Mouse (Mus musculus): ENCODE measurements at regions not wholly inside any gene's neighbourhood (a gene's known extent, or its start where the extent isn't known, plus 50 kb on each side); places are given as distances from the start of the nearest gene placed in this dataset.

DNA sequence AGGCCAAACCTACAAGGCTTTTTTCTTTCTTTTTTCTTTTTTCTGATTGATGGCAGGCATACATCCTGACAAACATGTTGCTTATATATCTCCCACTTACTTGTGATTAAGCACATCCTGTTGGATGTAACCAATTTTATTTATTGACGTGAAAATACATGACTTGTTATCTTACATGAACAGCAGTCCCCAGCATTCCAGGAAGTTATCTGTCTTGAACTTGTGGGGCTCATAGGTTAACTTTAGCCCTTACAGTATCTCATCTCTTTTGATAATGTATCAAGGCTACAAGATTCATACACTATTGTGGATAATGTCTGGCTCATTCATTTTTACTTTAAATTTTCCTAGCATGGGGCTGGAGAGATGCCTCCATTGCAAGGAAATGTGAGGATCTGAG, 852.0 kb upstream of the Agtr1b start:
- intact Hi-C loops (cut with DNase I; ENCODE audit: low total_unique reads): no loop called here
- no peak for DNase-seq

DNA sequence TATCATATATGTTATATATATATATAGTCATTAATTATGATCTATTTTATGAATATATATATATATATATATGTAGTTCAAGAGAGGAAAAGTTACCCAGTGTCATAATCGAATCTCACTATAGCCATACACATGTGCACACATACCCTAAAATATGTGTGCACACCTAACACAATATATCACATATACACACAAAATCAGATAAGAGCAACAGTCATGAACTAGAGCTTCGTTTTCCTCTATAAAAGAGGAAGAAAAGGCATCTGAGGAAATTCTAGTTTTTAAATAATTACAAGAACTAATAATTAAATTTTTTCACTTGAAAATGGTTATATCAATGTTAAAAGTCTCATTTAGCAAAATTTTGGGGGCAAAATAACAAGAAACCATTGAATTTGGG, 835.3 kb upstream of the Tbl1xr1 start:
- no peak for DNase-seq
- intact Hi-C loops (cut with DNase I; ENCODE audit: low total_unique reads): no loop called here

DNA sequence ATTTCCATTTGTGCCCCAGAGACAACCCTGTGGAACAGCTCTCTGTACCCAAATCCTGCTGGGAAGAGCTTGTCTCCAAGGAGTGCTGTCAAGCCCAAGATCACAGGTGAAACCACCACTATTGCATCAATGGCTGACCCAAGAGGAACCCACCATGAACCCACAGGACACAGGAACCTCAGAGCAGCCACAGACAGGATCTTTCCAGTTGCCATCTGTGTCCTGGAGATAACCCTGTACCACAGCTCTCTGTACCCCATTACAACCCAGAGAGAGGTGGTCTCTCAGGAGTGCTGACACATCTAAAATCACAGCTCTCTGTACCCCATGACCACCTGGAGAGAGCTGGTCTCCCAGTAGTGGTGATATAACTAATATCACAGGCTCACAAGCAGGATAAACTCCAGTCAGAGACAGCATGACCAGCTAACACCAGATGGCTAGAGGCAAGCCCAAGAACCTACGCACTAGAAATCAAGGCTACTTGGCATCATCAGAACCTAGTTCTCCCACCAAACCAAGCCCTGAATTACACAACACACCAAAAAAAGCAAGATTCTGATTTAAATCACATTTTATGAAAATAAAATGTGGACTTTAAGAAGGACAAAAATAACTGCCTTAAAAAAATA, 820.2 kb upstream of the Tbl1xr1 start:
- intact Hi-C loops (cut with DNase I; ENCODE audit: low total_unique reads): no loop called here

GRCm38 (mm10) chr3:21263317-21263716, 813.1 kb upstream of the Tbl1xr1 start:
- DNase-seq: no peak
- intact Hi-C loops (cut with DNase I; ENCODE audit: low total_unique reads): no loop called here

More for the DNA sequence above, 820.2 kb upstream of the Tbl1xr1 start:
- no peak for DNase-seq

GRCm38 (mm10) chr3:21265491-21265890, 811.0 kb upstream of the Tbl1xr1 start:
- intact Hi-C loops (cut with DNase I; ENCODE audit: low total_unique reads): no loop called here
- DNase-seq: no peak

DNA sequence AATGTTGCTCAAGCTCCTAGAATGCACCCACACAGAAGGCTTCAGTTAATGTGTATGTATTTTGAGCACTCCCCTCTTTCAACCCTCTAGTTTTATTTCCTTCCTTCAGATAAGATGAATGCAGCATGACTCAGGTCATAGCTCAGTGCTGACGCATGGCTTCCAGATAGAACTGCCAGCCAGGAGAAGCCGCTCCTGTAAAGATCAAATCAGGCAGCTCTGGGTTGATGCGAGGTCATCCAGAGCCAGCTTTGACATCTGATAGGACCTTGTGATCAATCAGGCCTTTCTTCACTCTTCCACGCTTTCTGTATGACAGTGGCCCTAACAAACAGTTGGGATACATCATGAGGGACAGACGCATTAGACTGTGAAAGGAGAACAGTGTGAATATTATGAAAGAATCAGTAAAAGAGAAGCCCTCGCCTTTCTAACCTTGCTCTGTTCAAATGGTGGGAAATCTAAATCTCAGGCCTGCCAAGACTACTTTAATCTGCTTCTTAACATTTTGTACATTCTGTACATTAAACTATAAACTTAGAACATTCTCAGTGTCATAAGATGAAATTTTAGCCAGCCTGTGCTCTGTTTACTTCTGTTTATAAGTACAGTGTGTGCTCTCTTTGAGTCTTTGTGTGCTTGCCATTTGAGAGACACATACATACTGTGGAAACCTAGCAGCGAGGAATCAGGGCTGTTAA, 807.9 kb upstream of the Tbl1xr1 start:
- intact Hi-C loops (cut with DNase I; ENCODE audit: low total_unique reads): no loop called here
- no peak for DNase-seq

- no peak for DNase-seq
Measured at GRCm38 (mm10) chr3:21269130-21269440, 807.4 kb upstream of the Tbl1xr1 start.

DNA sequence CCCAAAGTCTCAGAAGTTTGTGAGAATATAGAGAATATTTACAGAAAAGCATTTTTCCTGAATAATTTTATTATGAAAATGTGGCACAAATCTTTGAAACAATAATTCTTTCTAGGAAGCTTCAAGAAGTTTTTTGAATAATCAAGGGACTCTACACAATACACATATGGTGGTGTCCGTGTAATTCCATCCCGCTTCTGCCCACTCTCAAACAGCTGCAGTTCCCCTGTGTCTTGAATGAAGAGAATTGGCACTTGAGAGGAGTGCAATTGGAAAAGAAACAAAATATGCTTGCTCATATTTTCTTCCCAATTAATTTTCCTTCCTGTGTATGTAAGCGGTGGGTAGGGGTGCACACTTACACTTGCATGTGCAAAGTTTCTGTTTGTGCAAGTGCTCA, 805.7 kb upstream of the Tbl1xr1 start:
- no peak for DNase-seq
- intact Hi-C loops (cut with DNase I; ENCODE audit: low total_unique reads): no loop called here

More at GRCm38 (mm10) chr3:21269130-21269440, 807.4 kb upstream of the Tbl1xr1 start:
- intact Hi-C loops (cut with DNase I; ENCODE audit: low total_unique reads): no loop called here

- intact Hi-C loops (cut with DNase I; ENCODE audit: low total_unique reads): no loop called here
- no peak for DNase-seq
Measured at GRCm38 (mm10) chr3:21272219-21272618, 804.2 kb upstream of the Tbl1xr1 start.

DNA sequence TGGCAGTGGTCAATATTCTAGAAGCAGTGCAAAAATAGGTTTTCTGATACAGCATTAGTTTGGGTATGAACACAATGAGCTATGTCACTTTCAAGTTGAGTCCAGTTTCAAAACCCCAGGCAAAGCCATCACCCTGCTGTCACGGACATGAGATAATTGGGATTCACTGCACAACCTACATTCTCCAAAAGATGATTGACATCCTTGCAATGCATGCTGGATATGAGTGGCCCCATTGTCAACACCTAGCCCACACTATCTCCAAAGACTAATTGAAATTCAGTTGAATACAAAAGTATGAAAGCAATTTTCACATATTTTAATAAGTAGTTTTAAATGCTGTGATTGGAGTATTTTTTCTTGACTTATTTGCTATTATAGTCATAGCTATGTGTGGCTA, 783.7 kb upstream of the Tbl1xr1 start:
- no peak for DNase-seq
- intact Hi-C loops (cut with DNase I; ENCODE audit: low total_unique reads): no loop called here

DNA sequence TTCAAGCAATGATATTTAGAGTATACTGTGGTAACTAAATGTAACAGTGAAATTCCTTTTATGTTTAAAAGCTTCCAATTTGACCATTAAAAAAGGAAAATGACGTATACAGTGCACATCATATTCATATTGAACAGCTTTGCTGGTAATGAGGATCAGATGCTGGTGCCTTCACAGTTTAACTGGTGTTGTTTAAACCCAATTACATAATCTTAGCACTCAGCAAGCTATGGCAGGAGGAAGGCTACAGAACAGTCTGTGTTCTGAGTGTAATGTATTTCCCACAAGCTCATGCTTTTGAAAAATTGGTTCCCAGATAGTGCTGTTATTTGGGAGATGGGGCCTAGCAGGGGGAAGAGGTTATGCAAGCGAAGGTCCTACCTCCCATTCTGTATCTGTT, 783.1 kb upstream of the Tbl1xr1 start:
- DNase-seq: no peak
- intact Hi-C loops (cut with DNase I; ENCODE audit: low total_unique reads): no loop called here

DNA sequence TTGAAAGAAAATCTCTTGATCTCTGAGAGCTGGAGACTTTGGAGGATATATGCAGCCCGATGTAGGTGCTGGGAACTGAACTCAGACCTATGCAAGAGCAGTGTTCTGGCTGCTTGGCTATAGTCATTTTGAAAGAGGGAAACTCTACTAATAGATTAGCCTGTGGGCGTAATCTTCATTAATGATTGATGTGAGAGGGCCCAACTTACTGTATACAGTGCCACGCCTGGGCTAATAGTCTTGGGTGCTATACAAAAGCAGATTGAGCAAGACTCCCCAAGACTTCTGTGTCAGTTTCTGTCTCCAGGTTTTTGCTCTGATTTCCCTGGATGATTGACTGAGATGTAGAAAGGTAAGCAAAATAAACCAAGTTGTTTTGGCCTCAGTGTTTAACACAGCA, 781.7 kb upstream of the Tbl1xr1 start:
- DNase-seq: no peak
- intact Hi-C loops (cut with DNase I; ENCODE audit: low total_unique reads): no loop called here

GRCm38 (mm10) chr3:21296581-21297110, 779.8 kb upstream of the Tbl1xr1 start:
- no peak for DNase-seq
- intact Hi-C loops (cut with DNase I; ENCODE audit: low total_unique reads): no loop called here

DNA sequence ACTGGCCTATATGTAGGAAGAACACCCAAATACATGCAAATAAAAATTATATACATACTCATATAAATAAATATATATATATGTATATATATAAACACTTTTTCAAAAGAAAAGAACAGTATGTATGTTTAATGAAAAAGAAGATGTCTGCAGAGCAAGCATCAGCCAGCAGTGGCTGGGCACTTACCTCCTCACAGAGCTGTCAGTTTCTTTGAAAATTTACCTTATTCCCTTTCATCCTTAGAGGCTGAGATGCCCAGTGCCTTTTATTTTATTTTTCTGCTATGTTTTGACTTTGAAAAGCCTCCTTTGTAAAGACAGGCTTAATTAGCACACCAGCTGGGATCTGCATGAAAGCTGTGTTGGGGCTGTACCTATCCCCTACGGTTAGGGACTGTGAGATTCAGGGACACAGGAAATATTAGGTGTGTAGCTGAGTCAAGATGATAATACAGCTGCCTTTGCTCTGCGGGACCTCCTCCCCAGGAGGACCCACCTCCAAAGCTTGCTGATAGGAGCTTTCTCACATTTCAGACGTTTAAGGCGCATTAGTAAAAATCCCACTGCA, 751.0 kb upstream of the Tbl1xr1 start:
- intact Hi-C loops (cut with DNase I; ENCODE audit: low total_unique reads): no loop called here
- DNase-seq: no peak

DNA sequence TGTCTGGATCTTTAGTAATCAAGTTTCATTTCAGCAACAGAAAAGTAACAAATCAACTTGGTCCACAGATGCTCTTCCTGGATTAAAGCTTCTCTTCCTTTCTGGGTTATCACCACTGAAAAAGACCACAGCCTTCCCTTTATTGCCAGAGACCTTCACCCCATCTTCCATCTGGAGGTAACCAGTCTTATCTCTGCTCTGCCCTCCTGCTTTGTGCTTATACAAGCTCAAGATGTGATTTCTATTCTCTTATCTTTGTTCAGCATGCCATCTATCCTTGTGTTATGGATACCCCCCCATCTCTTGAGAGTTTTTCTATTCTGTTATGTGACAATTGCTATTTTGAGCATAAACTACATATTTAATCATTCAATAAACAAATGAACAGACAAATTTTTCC, 734.5 kb upstream of the Tbl1xr1 start:
- DNase-seq: no peak
- intact Hi-C loops (cut with DNase I; ENCODE audit: low total_unique reads): no loop called here

DNA sequence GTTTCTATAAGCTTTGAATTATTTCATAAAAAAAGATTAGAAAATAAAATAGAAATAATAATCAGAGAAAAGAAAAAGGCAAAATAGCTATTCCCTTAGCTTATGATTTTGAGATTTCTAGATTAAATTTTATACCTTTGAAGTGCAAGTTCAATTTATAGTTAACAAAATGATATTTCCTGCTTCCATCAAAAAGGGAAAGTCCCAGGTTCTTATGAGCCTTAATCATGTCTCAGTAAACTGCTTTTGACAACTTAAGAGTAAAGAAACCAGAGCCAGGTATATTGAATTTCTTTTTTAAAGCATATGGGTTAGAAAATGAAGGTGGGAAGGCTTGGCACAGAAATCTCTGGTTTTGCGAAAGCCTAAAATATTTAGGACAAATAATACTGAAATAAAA, 733.4 kb upstream of the Tbl1xr1 start:
- DNase-seq: no peak
- intact Hi-C loops (cut with DNase I; ENCODE audit: low total_unique reads): no loop called here

DNA sequence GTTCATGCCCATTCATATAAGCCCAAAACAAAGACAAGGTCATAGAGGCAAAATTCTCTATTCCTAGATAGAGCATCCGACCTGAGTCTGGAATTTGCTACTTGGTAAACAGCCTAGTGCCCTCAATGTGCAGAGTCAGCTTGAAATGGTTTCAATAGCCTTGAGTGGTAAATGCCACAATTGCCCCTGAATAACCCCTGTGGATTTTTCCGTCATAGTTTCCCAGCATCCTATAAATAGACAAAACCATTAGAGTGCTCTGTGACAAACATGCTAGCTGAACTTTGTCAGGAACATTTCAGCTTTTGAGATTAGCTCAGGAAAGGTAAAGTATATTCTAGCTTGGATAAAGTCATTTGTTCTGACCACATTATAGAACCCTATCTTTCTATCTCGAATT, 727.0 kb upstream of the Tbl1xr1 start:
- DNase-seq: no peak
- intact Hi-C loops (cut with DNase I; ENCODE audit: low total_unique reads): no loop called here

DNA sequence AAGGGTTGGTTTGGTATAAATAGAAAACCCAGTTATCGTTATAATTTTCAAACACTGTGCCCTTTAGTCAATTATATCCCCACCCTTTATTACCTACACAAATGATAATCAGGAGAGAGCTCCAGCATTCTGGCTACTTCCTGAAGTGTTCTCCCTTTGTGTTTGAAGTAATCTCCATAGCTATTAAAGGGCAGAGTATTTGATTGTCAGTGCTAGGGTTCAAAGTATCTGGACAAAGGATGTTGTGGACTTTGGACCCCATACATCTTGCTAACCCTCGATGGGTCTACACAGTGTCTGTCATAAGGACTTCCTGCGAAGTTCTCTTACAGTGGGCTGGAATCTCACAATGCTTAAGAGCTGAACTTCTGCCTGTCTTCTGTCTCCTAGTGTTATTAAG, 720.3 kb upstream of the Tbl1xr1 start:
- intact Hi-C loops (cut with DNase I; ENCODE audit: low total_unique reads): no loop called here
- DNase-seq: no peak

DNA sequence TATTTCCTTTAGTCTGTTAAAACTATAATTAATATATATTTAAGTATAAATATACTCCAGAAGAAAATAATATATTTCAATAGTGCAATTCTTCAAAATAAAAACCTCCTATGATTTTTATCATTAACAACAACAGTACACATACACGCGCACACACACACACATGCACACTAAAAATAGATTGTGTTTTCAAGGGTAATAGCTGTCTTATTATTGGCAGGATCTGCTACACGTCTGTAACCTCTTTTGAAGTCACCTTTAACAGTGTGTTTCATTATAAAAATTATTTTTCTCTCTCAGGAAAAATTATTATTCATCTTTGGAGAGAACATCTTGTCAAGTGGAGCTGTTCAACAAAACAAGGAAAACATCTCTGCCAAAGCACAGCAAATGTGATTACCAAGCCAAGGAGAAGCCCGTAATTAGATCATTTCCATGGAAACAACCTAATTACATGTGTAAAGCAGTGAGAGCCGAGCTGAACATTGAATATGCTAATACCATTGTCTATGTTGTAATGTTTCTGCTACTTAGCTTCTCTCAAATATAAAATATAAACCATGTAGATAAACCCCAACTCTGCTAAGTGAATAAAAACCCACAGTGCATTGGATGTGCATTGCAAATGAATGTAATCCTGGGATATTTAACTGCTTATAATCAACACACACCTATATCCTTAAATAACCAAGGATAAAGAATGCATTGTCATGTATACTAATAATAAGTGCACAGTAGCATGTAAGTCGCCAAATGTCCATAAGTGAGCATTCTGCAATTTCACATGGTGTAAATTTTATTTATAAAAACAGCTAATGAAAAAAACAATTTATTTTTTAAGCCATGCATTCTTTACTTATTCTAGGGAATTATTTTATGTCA, 719.4 kb upstream of the Tbl1xr1 start:
- intact Hi-C loops (cut with DNase I; ENCODE audit: low total_unique reads): no loop called here
- DNase-seq: no peak

DNA sequence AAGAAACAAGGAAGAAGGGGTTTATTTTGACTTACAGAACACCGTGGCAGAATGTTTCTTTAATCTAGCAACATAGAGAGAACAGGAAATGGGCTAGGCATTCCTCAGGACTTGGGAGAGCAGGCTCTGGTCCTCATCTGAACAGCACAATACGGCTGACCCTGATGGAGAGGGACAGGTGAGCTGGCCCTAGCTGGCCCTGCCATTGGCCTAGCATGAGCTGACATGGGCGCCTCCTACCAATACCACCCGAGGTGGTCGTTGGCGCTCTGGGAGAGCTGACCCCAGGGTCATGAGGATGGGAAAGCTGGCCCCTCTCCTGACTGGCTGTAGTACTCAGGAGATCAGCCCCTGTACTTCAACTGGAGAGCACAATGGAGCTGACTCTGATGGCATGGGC, 718.4 kb upstream of the Tbl1xr1 start:
- intact Hi-C loops (cut with DNase I; ENCODE audit: low total_unique reads): no loop called here

More for the DNA sequence above, 718.4 kb upstream of the Tbl1xr1 start:
- no peak for DNase-seq

Measured in gastrocnemius, postnatal 14 days (tissue).